Mouse (Mus musculus) urinary bladder, adult 2 months (tissue): Measurements from ENCODE around the gene Grhl3. TPM values are rescaled to one million over a fixed set of nuclear protein-coding genes. Genes with fewer than 3 reads are reported as not detected.
A peak's percentile ranks its signal among the peaks of the same experiment; 100 is the strongest.

ENCODE experiments used
- DNase-seq: peaks from one replicate; pipeline ENCODE4 v3.0.0; 2022; ENCODE audit warnings: low spot score
- polyA plus RNA-seq: library from polyadenylated mRNA; depleted of rRNA; stranded (reverse); fragments of >200 nt; gene quantifications from 2 replicates; pipeline ENCODE4 v1.2.3, GENCODE M21; 2012

The Grhl3 gene
- polyA plus RNA-seq, 1 experiment, result 78.8 TPM

GRCm38 (mm10) chr4:135575365-135576140, 2.1 kb upstream of the Grhl3 start:
- peak; percentile 49 for DNase-seq

- DNase-seq, result no peak
Measured at GRCm38 (mm10) chr4:135572276-135572675, 1.2 kb downstream of the Grhl3 start.

DNA sequence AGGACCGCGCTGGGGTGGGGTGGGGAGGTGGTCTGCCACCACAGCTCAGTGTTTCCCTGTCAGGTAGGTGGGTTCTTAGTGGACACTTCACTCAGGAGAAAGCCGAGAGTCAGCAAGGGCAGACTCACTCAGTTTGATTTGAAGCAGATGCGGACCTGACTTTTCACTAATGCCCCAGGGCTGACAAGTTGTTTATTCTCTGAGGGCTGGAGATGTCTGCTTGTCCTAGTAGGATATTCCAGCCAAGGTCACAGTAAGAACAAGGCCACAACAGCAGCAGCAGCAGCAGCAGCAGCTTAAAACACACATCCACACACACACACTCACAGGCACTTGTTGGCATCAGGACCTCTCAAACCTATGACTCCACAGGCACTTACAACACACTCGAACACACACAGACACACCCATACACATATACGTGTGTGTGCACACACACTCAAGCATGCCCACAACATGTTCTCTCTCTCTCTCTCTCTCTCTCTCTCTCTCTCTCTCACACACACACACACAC, 2.3 kb downstream of the Grhl3 start:
- DNase-seq, result no peak

GRCm38 (mm10) chr4:135570152-135571036, 3.0 kb downstream of the Grhl3 start:
- DNase-seq, result peak; percentile 47

DNA sequence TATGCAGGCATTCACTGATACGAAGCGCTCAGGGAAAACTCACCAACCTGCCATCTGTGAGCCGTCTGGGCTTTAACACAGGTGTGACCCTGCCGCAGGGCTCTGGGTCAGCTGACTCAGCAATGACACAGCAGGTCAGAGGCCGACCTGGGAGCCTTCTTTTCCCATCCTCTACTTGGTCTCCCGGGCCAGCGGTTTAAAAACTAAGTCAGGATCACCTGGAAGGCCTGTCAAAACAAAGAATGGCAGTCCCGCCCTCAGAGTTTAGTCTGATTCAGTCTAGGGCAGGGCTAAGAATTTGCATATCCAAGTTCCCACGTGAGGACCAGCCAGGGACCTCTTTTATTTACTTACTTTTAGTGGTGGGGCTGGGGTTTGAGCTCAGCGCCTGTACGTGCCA, 4.2 kb downstream of the Grhl3 start:
- no peak for DNase-seq

- no peak for DNase-seq
Measured at GRCm38 (mm10) chr4:135567484-135567883, 5.9 kb downstream of the Grhl3 start.

GRCm38 (mm10) chr4:135567042-135567441, 6.4 kb downstream of the Grhl3 start:
- DNase-seq, result no peak

DNA sequence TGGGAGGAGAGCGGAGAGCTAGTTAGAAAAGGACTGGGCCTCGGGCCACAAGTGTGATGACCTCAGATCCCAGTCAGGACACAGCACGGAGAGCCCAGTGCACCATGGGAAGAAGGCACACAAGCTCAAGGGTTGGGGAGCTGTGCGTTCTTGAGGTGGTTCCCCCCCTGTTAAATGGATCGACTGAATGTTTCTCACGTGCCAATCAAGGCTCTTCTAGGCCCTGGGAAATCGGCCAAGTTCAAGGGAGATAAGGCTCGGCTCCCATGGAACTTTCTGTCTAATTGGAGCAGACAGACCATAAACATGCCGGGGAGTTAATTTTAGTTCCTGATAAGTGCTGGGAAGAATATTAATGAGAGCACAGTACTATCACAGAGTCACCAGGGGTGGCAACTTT, 8.0 kb downstream of the Grhl3 start:
- no peak for DNase-seq

GRCm38 (mm10) chr4:135563794-135564193, 9.6 kb downstream of the Grhl3 start:
- DNase-seq, result no peak

DNA sequence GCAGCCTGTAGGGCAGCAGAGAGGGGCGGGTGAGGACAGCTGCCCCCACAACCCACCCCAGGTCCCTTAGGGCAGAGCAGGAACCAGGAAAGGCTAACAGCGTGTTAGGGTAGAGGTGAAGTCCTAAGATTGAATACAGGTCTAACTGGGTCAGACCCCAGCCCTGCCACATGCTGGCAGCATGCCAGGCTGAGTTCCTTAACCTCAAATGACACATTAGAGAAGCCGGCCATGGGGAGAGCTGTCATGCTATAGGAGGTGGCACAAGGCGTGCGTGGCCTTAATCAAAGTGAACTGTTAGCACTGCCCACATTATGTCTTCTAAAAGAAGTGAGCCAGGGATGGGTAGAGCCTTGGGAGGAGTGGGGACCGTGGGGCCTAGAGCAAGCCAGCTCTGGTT, 24.1 kb downstream of the Grhl3 start:
- DNase-seq, result no peak

DNA sequence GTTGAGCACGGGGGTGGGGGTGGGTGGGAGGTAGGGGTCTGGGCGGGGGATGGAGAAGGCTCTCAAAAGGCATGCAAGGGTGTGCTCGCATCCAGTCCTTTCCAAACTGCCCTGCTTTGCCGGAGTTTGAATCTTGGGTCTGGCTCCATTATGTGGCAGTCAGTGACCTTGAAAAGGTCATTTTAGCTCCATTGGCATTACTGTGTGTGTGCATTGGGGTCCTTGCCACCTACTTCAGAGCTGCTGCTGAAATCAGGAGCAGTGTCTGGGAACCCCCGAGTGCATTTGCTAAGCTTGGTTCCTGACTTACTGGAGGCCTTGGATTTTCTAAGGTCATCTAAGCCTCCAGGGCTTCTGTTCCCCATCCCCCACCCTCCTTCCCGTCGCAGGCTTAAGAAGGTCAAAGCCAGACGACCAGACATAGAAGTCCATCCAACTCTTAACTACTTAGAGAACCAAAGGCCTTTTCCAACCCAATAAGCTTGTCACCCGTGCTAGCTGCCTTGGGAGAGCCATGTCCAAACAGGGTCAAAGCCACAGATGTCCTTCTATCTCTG, 24.8 kb downstream of the Grhl3 start:
- no peak for DNase-seq

- no peak for DNase-seq
Measured at GRCm38 (mm10) chr4:135548108-135548507, 25.3 kb downstream of the Grhl3 start.

DNA sequence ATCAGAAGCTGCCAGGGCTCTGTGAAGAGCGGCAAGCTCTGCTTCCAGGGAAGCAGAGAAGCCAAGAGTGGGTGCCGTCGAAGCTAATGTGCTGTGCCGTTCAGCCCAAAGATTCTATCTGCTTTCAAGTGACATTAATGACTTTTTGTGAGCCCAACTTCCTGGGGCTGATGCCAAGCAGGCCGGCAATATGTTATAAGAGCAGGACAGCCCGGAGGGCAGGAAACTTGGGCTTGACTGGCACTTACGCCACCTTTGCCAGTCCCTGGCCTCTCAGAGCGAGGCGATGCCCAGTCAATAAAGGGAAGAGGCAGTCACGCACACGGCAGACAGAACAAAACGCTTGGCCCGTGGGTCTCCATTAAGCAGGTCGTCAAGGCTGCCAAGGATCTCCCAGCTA, 25.9 kb downstream of the Grhl3 start:
- no peak for DNase-seq

DNA sequence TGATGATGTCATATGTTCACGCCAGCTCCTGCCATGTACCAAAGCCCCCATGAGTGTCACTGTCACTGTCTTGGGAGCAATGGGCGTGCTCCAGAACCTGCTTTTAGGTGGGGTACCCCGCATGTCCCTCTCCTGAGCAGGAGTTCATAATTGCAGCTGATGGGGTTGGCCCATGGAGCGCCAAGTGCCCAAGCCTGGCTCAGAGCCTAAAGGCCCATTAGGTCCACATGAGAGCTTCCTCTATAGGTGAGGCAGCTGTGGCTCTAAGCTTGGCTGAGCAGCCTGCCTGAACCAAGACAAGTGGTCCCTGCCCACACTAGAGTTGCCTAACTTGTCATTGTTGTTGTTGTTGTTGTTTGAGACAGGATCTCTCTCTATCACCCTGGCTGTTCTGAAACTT, 26.6 kb downstream of the Grhl3 start:
- no peak for DNase-seq

GRCm38 (mm10) chr4:135546008-135546407, 27.4 kb downstream of the Grhl3 start:
- DNase-seq, result no peak

DNA sequence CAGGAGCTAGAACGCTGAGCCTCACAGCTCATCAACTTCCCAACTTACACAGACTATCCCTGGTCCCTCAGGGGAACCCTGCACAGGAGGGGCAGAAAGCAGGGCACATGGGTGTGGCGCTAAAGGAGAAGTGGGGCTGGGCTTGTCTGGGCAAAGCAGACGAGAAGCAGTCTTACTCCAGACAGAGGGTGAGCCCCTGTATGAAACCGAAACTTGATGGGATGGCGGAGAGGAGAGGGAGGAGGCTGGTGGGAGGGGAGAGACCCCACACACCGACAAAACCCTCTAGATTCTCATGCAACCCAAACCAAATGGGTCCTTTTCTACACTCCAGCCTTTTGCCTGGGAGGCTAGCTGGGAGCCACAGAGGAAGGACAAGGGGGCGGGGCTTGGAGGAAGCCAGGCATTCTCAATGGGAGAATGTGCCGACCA, 28.3 kb downstream of the Grhl3 start:
- no peak for DNase-seq

- DNase-seq, result no peak
Measured at GRCm38 (mm10) chr4:135544284-135544683, 29.1 kb downstream of the Grhl3 start.

GRCm38 (mm10) chr4:135540057-135540456, 33.4 kb downstream of the Grhl3 start:
- DNase-seq, result no peak

DNA sequence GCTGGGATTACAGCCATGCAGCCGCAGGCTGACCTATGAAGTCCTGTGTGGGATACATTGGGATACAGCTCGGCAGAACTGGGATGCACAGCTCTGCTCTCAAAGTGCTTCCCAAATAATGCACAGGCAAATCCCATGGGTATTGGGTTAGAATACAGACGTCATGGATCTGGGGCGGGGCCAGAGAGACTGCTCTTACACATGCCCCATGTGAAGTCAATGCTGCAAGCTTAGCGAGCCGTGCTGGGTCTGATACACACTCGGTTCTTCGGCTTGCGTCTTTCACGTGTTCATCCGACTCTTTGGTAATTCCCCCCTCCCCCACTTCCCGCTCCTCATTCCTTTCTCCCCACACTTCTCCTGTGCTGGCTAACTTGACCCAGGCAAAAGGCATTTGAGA, 34.4 kb downstream of the Grhl3 start:
- DNase-seq, result no peak

GRCm38 (mm10) chr4:135535021-135535420, 38.4 kb downstream of the Grhl3 start:
- DNase-seq, result no peak

GRCm38 (mm10) chr4:135533001-135533400, 40.4 kb downstream of the Grhl3 start:
- no peak for DNase-seq
